Comparison of ENCODE assay signal across 13 mouse cellular contexts in the genomic region with DNA sequence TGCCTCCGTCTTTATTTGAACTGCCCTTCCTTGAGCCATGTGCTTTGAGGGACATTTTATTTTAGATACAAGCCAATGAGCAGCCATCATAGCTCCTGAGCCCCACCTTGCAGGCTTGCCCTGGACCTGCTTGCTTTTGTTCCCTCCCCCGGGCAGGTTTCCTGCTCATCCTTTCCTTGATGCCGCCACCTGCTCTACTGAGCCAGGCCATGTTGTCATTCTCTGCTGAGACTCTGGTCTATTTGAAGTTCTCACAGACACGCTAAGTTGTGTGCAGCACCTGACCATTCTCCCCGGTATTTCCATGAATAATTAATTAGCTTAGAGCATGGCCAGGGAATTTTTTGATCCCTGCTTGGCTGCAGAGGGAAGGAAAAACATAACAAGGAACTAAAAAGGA.
DNase-seq lines count a peak whose midpoint lies in the region; ATAC-seq and TF ChIP-seq lines count a peak whose summit lies in the region.
"Had no signal": no experiment of that assay in that cellular context is flagged by ENCODE, and none has a peak within 500 bp of the region (broad histone marks: within the 10 kb centered on the region; RNA-seq: fewer than 3 reads in every experiment).

No protein-coding gene starts in this region.

- no peak overlapping the region for H3K4me3 ChIP-seq in heart, postnatal 0 days (ENCODE audit: low read depth, low read length)
- no peak overlapping the region for H3K4me3 ChIP-seq in midbrain, embryonic 11.5 days (ENCODE audit: low read depth, low read length)
- H3K4me3 ChIP-seq: forebrain, embryonic 10.5 days had no signal

- intact Hi-C loops in heart, postnatal 14 days (cut with DNase I), result no loop called here

- TF ChIP-seq EP300 in heart, postnatal 0 days (IDR thresholded peaks at IDR 0.05; ENCODE audit: low read depth), result no peak

- in situ Hi-C loops in Patski (cut with MboI; ENCODE audit: low pct_unique_long_range_greater_than_20kb), result loop anchor here (5.0 kb wide), 1 partner anchor 89 kb away; no protein-coding TSS in a partner anchor

- TF ChIP-seq CTCF in heart, postnatal 0 days (IDR thresholded peaks at IDR 0.05; ENCODE audit: low read depth), result no peak
- TF ChIP-seq CTCF in Patski (IDR thresholded peaks at IDR 0.05), result no peak

- H3K9me3 ChIP-seq in heart, postnatal 0 days (replicated peaks; ENCODE audit: control insufficient read depth, low read length), result no peaks in the 10 kb centered on the region
- H3K9me3 ChIP-seq in midbrain, embryonic 11.5 days (ENCODE audit: control insufficient read depth, low read length), result no peaks in the 10 kb centered on the region
- H3K9me3 ChIP-seq: forebrain, embryonic 10.5 days had no signal

- POLR2A ChIA-PET in Patski (lab: Charles Lee), result no interaction called here

- DNase-seq in heart, postnatal 0 days (ENCODE audit: low spot score), result no peak
- DNase-seq in heart, postnatal 14 days, result no peak
- DNase-seq in Patski (ENCODE audit: low read depth, low spot score), result peak; percentile 31
- DNase-seq in kidney, adult 18-20 months, result peak; percentile 40
- no peak for DNase-seq in midbrain, embryonic 11.5 days (ENCODE audit: low spot score, missing footprints)
- no peak for DNase-seq in right cerebral cortex, postnatal 4 days
- DNase-seq in ovary, postnatal 14 days (ENCODE audit: low spot score), result no peak
- DNase-seq in layer of hippocampus, adult 9-11 months, result no peak
- DNase-seq: cerebellum, postnatal 10 days; layer of hippocampus, postnatal 36 days; liver, postnatal 0 days had no signal

- ATAC-seq in heart, postnatal 0 days (ENCODE audit: insufficient read depth, low read depth), result no peak
- ATAC-seq in Patski, result no peak
- ATAC-seq in midbrain, embryonic 11.5 days (ENCODE audit: low FRiP score), result 0 out of 2 replicates have a peak, but pooled peaks have one; percentile 35
- ATAC-seq: liver, postnatal 0 days had no signal

- peaks cover 12% of the 10 kb centered on the region for H3K4me1 ChIP-seq in heart, postnatal 0 days (ENCODE audit: control insufficient read depth, insufficient read depth)
- H3K4me1 ChIP-seq in midbrain, embryonic 11.5 days (ENCODE audit: control insufficient read depth, insufficient read depth, low read length), result no peaks in the 10 kb centered on the region

- no peaks in the 10 kb centered on the region for H3K27me3 ChIP-seq in heart, postnatal 0 days (ENCODE audit: control insufficient read depth, insufficient read depth, low read length)
- H3K27me3 ChIP-seq in Patski, result no peaks in the 10 kb centered on the region
- H3K27me3 ChIP-seq in midbrain, embryonic 11.5 days (ENCODE audit: control insufficient read depth, insufficient read depth, low read length), result no peaks in the 10 kb centered on the region

- WGBS in heart, postnatal 0 days, result 57% methylated on average over 5 of the region's 5 CpGs
- WGBS in midbrain, embryonic 11.5 days, result 61% methylated on average over 5 of the region's 5 CpGs

- peak overlapping the region; percentile 48 for H3K27ac ChIP-seq in heart, postnatal 0 days (ENCODE audit: low read depth)
- H3K27ac ChIP-seq in midbrain, embryonic 11.5 days (ENCODE audit: low read depth, low read length), result no peak overlapping the region
- H3K27ac ChIP-seq: forebrain, embryonic 10.5 days; hindbrain, embryonic 14.5 days had no signal

- peak overlapping the region; percentile 37 for H3K4me2 ChIP-seq in heart, postnatal 0 days (ENCODE audit: low read depth, low read length)
- no peak overlapping the region for H3K4me2 ChIP-seq in midbrain, embryonic 11.5 days
- H3K4me2 ChIP-seq: hindbrain, embryonic 14.5 days had no signal

- no peaks in the 10 kb centered on the region for H3K36me3 ChIP-seq in heart, postnatal 0 days (replicated peaks; ENCODE audit: control insufficient read depth, insufficient read depth, low read length)
- no peaks in the 10 kb centered on the region for H3K36me3 ChIP-seq in midbrain, embryonic 11.5 days (ENCODE audit: control insufficient read depth, insufficient read depth, low read length)
- H3K36me3 ChIP-seq: forebrain, embryonic 10.5 days had no signal

- CTCF ChIA-PET in Patski (lab: Charles Lee), result interaction anchor here (1.3 to 3.2 kb wide), 3 partner anchors 12 to 77 kb away, joined by 3 to 16 read pairs (median 4); no protein-coding TSS in a partner anchor

- H3K9ac ChIP-seq in heart, postnatal 0 days (replicated peaks; ENCODE audit: low read depth, low read length), result no peak overlapping the region
- no peak overlapping the region for H3K9ac ChIP-seq in midbrain, embryonic 11.5 days (ENCODE audit: low read length)
- H3K9ac ChIP-seq: hindbrain, embryonic 14.5 days; liver, postnatal 0 days had no signal

Comparison
In these comparisons a context has a peak if more than half of its experiments do, and no peak if none do; other contexts are left out.
1. DNase-seq: peak in Patski (single experiment) and kidney, adult 18-20 months (single experiment); none in heart, postnatal 0 days (single experiment), heart, postnatal 14 days (0 of 2), midbrain, embryonic 11.5 days (single experiment), right cerebral cortex, postnatal 4 days (single experiment), ovary, postnatal 14 days (single experiment) and layer of hippocampus, adult 9-11 months (single experiment).